Mouse (Mus musculus) right cerebral cortex, adult 2 months (tissue): ENCODE results near the gene Smoc1.
A peak's percentile ranks its signal among the peaks of the same experiment; 100 is the strongest.

ENCODE experiments used
- DNase-seq, 2 experiments: peaks; one replicate each; pipeline ENCODE4 v3.0.0; 2021 to 2022; ENCODE audit warnings: low spot score in 2 of 2

The Smoc1 gene

DNA sequence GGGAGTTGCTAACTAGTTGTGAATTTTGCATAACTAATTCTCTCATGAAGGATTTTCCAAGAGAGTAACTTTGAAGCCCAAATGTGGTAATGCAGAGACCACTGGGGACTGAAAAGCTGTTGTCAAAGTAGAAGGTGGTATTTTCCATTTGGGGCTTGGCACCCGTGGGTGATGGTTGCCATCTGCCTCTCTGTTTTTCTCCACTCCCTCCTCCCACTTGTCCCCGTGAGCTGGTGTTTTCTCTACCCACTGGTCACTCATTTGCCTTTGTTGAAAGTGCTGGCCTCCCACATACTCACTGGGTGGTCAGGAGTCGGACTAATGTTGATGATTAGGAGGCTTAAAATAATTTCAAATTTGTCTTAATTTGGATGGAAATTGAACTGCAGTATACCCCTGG, 104.1 kb downstream of the Smoc1 start:
- peak; percentile 18 to 21 for DNase-seq

DNA sequence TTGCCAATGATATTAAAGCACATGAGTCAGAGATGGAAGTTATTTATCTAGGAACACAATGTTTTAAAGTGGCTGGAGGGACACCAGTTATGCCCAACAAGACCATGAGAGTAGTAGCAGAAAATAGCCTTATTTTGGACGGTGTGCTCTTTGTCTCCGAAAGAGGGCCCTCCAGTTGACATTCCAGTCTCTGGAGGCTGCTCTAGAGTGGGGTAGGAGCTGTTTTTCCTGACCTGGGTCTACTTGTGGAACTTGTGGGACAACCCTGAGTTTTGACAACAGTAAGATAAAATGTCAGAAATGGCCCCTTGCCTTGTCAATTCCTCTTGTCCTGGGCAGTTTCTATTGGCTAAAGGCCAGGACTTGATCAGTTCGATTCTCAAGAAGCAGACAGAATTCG, 104.5 kb downstream of the Smoc1 start:
- no peak for DNase-seq

DNA sequence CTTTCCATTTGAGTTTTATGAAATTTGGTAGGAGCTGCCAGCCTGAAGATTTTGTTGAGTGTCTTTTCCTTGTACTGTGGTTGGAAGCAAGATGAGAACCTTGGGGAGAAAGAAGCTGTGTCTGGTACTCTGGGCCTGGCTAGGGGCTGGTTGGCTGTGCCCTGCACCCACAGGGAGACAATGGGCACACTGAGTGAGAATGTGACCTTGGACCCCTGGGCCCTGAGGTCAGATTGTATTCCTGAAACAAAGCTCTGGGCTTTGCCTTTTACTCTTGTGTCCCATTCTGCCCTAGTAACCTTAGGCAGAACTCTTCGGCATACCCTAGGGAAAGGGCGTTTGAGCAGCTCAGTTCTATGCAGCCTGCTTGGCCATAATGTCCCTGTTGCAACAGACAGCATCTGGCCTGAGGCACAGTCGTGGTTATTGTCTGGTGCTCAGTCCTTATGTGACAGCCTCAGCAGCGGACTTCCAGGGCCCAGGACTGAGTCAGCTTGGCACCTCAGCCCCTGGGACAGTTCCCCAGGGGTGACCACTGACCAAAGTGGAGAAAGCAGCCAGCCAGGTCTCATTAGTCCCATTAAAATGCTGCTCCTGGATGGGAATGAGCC, 106.6 kb downstream of the Smoc1 start:
- DNase-seq, result no peak

DNA sequence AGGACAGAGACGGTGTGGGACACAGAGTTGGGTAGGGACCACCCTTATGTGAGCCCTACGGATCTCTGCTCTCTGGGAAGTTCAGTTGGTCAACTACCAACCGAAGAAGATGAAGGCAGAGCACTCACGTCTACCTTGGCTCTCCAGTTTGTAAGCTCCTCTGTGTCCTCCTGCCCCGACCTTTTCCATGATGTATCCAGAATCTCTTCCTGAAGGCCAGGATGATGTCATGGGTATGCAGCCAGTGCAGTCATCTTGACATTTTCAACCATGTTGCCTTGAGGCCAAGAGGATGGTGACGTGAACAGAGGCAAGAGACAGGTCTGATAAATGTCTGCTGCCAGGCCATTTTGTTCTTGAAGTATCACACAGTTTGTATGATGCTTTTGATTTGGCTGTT, 111.6 kb downstream of the Smoc1 start:
- no peak for DNase-seq

DNA sequence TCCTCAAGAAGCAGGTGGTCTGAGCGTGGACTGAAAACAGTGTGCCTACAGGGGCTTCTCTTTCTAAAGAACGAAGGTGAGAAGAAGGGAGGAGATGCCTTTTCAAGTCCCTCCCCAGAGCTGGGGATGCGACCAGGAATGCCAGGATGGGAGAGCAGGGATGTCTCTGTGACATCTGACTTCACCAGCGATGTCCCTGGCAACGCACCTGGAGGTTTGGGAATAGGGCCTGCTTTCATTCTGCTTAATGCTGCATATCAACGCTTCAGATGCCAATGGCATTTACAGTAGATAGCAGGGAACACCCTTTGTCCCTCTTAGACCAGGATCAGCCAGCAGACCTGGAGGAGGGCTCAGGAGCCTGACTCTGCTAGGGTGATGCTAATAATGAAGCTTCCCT, 112.9 kb downstream of the Smoc1 start:
- no peak for DNase-seq

- peak in 1 of 2 experiments; percentile 32 for DNase-seq
Measured at GRCm38 (mm10) chr12:81140594-81141328, 114.2 kb downstream of the Smoc1 start.

GRCm38 (mm10) chr12:81141329-81141711, 114.7 kb downstream of the Smoc1 start:
- DNase-seq, result no peak

GRCm38 (mm10) chr12:81142231-81142630, 115.6 kb downstream of the Smoc1 start:
- no peak for DNase-seq

DNA sequence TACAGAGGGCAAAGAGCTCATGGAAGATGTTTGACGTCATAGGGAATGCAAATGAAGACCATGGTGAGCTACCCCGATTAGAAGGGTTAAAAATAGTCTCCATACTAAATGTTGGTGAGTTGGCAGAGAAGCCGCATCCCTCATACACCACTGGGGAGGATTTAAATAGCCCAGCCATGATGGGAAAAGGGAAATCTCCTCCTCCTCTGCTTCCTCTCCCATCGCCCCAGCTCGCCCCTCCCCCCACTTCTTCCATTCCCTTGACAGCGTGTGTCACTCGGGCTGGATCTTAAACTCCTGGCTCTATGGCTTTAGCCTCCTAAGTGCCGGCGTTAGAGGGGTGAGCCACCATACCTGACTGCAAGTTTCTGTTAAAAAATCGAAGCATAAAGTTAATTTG, 117.6 kb downstream of the Smoc1 start:
- DNase-seq, result no peak

- DNase-seq, result no peak
Measured at GRCm38 (mm10) chr12:81146417-81147180, 120.0 kb downstream of the Smoc1 start.

- no peak for DNase-seq
Measured at GRCm38 (mm10) chr12:81147956-81148355, 121.3 kb downstream of the Smoc1 start.

DNA sequence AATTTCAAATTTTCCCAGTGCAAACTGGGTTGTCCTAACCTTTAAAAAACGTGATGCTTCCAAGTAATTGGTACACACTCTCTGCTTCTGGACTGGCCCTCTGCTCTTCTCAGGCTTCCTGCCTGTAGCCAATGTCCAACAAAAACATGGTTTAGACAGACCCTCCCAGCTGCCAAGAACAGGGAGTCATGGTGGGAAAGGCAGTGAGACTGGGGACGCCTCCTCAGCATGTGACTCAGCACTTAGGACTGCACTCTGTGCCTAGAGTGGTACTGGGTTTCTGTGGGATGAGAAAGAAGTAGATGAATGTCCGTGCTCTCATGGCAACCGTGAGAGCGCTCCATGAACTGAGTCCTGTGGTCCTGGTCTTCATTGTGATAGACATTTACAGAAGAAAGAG, 124.3 kb downstream of the Smoc1 start:
- DNase-seq, result no peak

DNA sequence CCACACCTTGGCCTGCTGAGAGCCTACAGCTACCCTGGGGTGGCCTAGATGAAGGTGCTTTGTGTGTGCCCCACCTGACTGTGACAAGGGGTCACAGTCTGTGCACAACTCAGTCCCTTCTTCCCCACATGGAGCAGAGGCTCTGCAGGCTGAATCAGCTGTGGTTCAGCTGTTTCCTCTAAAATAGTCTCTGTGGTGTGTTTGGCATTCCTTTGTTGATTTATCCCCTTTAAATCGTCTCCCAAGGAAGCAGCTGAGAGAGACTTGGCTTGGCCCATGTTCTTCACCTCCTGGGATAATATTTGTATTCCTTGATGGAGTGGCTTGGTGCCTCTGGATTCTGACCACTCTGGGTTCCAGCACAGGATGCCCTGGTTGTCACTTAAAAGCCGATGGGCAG, 125.5 kb downstream of the Smoc1 start:
- DNase-seq, result no peak

- no peak for DNase-seq
Measured at GRCm38 (mm10) chr12:81155675-81156074, 129.1 kb downstream of the Smoc1 start.

DNA sequence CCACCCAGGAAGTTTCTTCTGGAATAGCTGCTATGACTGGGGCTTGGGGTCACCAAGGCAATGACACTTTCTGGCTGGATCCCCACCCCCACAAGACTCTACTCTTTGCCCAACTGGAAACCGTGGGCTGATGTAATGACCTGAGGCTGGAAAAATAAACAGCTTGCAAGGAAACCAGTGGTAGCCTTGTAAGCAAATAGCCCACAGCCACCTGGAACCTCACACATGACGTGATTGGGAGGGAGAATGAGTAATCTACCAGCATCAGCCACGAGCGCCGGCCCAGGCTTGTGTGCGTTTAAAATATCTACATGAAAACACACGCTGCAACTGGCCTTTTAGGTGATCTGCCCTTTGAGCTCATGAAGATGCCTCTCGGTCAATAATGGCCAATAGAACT, 130.2 kb downstream of the Smoc1 start:
- no peak for DNase-seq

DNA sequence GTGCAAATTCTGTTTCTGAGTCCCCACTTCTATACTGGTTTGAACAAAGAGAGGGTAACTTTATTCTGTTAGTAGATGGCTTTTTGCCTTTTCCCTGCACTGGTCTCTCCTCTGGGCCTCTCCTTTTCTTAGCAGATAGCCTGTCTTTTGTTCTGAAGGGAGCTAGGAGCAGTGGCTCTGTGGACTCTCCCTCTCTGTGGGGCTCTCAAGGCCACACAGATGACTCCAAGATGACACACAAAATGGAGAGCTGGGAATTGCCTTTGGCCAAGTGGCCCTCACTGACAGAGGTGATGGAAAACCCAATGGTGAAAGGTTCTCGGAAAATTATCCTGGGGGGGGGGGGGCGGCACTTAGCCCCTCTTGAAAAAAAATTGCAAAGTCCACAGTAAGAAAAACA, 133.3 kb downstream of the Smoc1 start:
- no peak for DNase-seq

DNA sequence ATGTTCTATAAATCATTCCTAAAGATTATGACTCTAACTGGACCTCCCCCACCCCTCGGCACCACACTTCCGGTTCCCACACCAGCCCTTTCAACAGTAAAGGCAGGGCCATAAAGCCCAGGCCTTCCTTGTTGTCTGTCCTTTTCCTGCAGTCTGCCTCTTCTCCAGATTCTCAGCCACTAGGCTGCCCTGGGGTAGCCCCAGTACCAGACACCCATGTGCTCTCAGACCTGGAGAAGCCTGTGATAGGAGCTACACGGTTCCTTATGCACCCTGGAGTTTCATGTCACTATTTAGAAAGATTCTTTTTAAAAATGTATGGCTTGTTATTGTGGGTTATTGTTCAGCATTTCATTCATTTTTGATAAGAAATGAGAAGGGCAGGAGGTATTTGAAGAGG, 133.8 kb downstream of the Smoc1 start:
- no peak for DNase-seq

DNA sequence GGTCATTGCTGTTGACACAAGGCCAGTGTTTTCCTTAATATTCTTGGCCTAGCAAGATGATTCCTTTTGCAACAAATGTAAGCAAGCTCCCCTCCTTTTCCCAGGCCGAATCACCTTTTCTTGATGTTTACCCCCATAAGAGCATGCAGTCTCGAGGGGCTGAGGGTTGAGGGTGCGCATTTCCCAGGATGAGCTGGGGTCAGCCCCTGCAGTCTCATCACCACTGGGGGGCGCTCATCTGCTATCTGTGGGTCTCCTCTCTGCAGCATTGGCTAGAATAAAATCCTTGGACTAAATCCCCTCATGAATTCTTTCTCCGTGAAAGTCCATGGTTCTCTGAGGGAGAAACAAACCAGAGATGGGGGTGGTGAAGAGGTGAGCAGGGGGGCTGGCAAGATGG, 134.2 kb downstream of the Smoc1 start:
- peak in 1 of 2 experiments; percentile 34 for DNase-seq

- DNase-seq, result no peak
Measured at GRCm38 (mm10) chr12:81161282-81161681, 134.7 kb downstream of the Smoc1 start.

DNA sequence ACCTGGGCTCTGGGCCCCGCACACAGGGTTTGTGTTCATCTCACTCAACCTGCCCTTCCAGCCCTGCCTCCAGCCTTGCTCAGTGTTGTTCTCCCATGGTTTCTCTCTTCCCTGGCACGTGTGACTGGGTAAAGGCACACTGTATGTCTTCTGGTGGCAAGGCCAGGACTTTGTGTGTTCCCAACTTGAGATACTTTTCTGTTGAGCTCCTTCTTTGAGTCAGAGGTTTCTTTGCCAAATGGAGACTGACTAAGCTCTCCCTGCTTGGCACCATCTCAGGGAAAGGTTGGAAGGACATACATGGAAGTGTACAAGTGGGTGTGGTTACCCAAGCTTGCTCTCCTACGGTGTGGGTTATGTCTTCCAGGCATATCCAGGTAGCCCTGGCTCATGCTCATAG, 136.5 kb downstream of the Smoc1 start:
- no peak for DNase-seq

- DNase-seq, result no peak
Measured at GRCm38 (mm10) chr12:81163566-81163965, 137.0 kb downstream of the Smoc1 start.

- DNase-seq, result no peak
Measured at GRCm38 (mm10) chr12:81166092-81166491, 139.5 kb downstream of the Smoc1 start.

DNA sequence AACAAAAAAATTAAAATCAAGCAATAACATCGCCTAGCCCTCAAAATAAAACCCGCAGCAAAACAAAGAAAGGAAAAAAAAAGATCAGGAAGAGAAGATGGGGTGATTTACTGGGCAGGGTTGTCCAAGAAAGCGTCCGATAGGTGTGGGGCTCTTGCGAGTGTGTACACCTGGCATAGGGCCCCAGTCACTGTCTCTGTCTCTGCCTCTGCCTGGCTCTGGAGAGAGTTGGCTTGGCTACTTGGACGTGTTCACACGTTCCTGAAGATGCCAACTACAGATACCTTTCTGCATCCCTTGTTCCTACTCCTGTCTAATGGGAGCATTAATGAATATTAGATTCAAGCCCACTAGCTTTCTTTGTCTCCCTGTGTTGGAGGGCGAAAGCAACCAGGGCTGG, 140.0 kb downstream of the Smoc1 start:
- no peak for DNase-seq
